Mouse (Mus musculus): ENCODE results near the gene Cs. TPM values are rescaled to one million over a fixed set of nuclear protein-coding genes. Genes with fewer than 3 reads are reported as not detected.

Cs gene
- polyA plus RNA-seq, 1 experiment from 2014 or later: 85.4 TPM

DNA sequence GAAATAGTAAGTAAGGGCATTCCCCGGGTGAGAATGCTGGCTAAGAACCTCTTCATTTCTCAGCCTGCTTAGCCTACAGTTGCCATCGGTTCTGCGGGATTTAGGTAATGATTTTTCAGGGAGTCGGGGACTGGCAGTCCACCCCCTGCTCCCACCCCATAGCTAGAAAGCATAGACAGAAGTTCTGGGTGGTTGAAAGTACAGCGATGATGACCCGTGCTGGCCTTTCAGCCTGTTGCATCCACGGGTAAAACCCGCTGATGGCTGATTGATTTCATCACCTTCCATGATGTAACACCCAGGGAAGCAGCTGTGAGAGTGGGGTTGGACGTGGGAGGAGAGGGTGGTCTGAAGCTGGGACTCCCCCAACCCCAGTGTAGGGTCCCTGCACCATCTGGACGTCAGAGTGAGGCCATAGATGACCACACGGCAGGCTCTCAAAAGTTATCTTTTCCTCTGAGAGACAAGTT lies 38.8 kb upstream of the Cs start, which contains the start of gene Il23a:
TSS of gene Il23a (minus strand) at position 51 of the 470 bp plus-strand sequence.
- Histone ChIP-seq H3K9ac (replicated peaks; ENCODE audit: low read depth) (no peak within 1 kb of the TSS), H3K9me3 (ENCODE audit: low read length) (no peaks in the 10 kb centered on the region), H3K27me3 (replicated peaks; ENCODE audit: insufficient read depth, low read length) (no peaks in the 10 kb centered on the region), H3K36me3 (ENCODE audit: insufficient read depth, low read length) (no peaks in the 10 kb centered on the region), H3K27ac (ENCODE audit: low read length) (no peak within 1 kb of the TSS), H3K4me1 (ENCODE audit: insufficient read depth, low read depth, low read length) (peaks cover 13% of the 10 kb centered on the region), H3K4me3 (ENCODE audit: low read depth, low read length) (no peak within 1 kb of the TSS), H3K4me2 (replicated peaks; ENCODE audit: low read depth, low read length) (no peak within 1 kb of the TSS)
- WGBS: 67% methylated on average over 11 of the region's 11 CpGs
- ATAC-seq (no peak), DNase-seq (ENCODE audit: low spot score) (no peak)
- TF ChIP-seq EP300 (IDR thresholded peaks at IDR 0.05) (no peak), CTCF (IDR thresholded peaks at IDR 0.05) (no peak)

DNA sequence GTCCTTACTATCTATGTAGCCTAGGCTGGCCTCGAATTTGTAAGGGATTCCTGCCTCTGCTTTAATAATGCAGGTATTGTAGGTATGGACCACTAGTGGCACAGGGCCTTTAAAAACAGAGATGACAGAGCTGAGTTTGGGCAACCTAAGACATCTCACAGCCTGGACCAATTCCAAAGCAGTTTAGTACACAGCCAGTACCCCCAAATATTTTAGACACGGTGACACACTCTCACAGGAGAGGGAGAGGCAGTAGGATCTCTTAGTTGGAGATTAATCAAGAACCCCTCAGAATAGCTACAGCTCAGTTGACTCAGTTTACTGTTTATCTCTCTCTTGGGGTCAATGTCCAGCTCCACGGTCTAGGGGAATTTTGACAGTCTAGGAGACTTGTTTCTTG lies 35.2 kb upstream of the Cs start:
- H3K9ac ChIP-seq (replicated peaks; ENCODE audit: low read depth): peak overlapping the region; percentile 61
- DNase-seq (ENCODE audit: low spot score) (peak; percentile 29), ATAC-seq (no peak)
- peak overlapping the region; percentile 92 for H3K27ac ChIP-seq (ENCODE audit: low read length)
- peaks cover 20% of the 10 kb centered on the region for H3K4me1 ChIP-seq (ENCODE audit: insufficient read depth, low read depth, low read length)
- H3K27me3 ChIP-seq (replicated peaks; ENCODE audit: insufficient read depth, low read length): no peaks in the 10 kb centered on the region
- H3K9me3 ChIP-seq (ENCODE audit: low read length): no peaks in the 10 kb centered on the region
- H3K36me3 ChIP-seq (ENCODE audit: insufficient read depth, low read length): no peaks in the 10 kb centered on the region
- peak overlapping the region; percentile 71 for H3K4me2 ChIP-seq (replicated peaks; ENCODE audit: low read depth, low read length)
- 28% methylated on average over 3 of the region's 3 CpGs for WGBS
- peak overlapping the region; percentile 48 for H3K4me3 ChIP-seq (ENCODE audit: low read depth, low read length)
- TF ChIP-seq CTCF (IDR thresholded peaks at IDR 0.05) (no peak), EP300 (IDR thresholded peaks at IDR 0.05) (no peak)

DNA sequence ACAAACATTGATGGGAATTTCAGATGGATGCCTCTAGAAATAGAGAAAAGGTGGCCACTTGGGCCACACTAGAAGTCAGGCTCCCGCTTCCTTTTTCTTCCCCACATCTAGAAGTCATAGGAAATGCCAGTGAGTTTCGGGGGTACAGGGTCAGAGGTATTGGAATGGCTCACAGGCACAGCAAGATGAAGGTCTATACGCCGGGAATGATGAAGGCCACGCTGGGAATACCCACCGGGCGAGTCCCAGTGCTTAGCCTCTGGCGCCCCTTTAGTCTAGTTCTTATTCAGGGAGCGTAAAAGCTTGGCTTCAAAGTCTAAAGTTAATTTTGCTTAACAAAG lies 34.8 kb upstream of the Cs start:
- peak overlapping the region; percentile 71 for H3K4me2 ChIP-seq (replicated peaks; ENCODE audit: low read depth, low read length)
- H3K4me1 ChIP-seq (ENCODE audit: insufficient read depth, low read depth, low read length): peaks cover 17% of the 10 kb centered on the region
- no peak for TF ChIP-seq CTCF (IDR thresholded peaks at IDR 0.05)
- no peak for TF ChIP-seq EP300 (IDR thresholded peaks at IDR 0.05)
- no peak for DNase-seq (ENCODE audit: low spot score)
- H3K27me3 ChIP-seq (replicated peaks; ENCODE audit: insufficient read depth, low read length): no peaks in the 10 kb centered on the region
- H3K9me3 ChIP-seq (ENCODE audit: low read length): no peaks in the 10 kb centered on the region
- peak; percentile 16 for ATAC-seq
- WGBS: 1% methylated on average over 9 of the region's 9 CpGs
- H3K27ac ChIP-seq (ENCODE audit: low read length): peak overlapping the region; percentile 92
- H3K36me3 ChIP-seq (ENCODE audit: insufficient read depth, low read length): peaks cover under 1% of the 10 kb centered on the region; the same call in 1 of the 2 replicates
- peak overlapping the region; percentile 61 for H3K9ac ChIP-seq (replicated peaks; ENCODE audit: low read depth)
- peak overlapping the region; percentile 48 for H3K4me3 ChIP-seq (ENCODE audit: low read depth, low read length)

GRCm38 (mm10) chr10:128303126-128304021 lies 34.2 kb upstream of the Cs start, which contains the start of gene Pan2:
Pan2 (plus strand) TSS chr10:128303335.
- peak within 1 kb of the TSS; percentile 92 for H3K27ac ChIP-seq (ENCODE audit: low read length)
- H3K9me3 ChIP-seq (ENCODE audit: low read length): no peaks in the 10 kb centered on the region
- peak within 1 kb of the TSS; percentile 71 for H3K4me2 ChIP-seq (replicated peaks; ENCODE audit: low read depth, low read length)
- peak within 1 kb of the TSS; percentile 61 for H3K9ac ChIP-seq (replicated peaks; ENCODE audit: low read depth)
- TF ChIP-seq CTCF (IDR thresholded peaks at IDR 0.05): no peak
- peak; percentile 53 for TF ChIP-seq EP300 (IDR thresholded peaks at IDR 0.05)
- DNase-seq (ENCODE audit: low spot score): peak; percentile 99
- peak; percentile 99 for ATAC-seq
- H3K36me3 ChIP-seq (ENCODE audit: insufficient read depth, low read length): peaks cover 7% of the 10 kb centered on the region; the same call in 1 of the 2 replicates
- H3K4me3 ChIP-seq (ENCODE audit: low read depth, low read length): peak within 1 kb of the TSS; percentile 48
- H3K27me3 ChIP-seq (replicated peaks; ENCODE audit: insufficient read depth, low read length): no peaks in the 10 kb centered on the region
- H3K4me1 ChIP-seq (ENCODE audit: insufficient read depth, low read depth, low read length): peaks cover 14% of the 10 kb centered on the region
- under 1% methylated on average over 37 of the region's 37 CpGs for WGBS

- DNase-seq (ENCODE audit: low spot score) (no peak), ATAC-seq (peak; percentile 30; the same call in 1 of the 2 replicates)
- Histone ChIP-seq H3K27ac (ENCODE audit: low read length) (no peak overlapping the region), H3K9me3 (ENCODE audit: low read length) (no peaks in the 10 kb centered on the region), H3K4me1 (ENCODE audit: insufficient read depth, low read depth, low read length) (no peaks in the 10 kb centered on the region), H3K27me3 (replicated peaks; ENCODE audit: insufficient read depth, low read length) (no peaks in the 10 kb centered on the region), H3K4me2 (replicated peaks; ENCODE audit: low read depth, low read length) (no peak overlapping the region), H3K4me3 (ENCODE audit: low read depth, low read length) (no peak overlapping the region), H3K9ac (replicated peaks; ENCODE audit: low read depth) (no peak overlapping the region), H3K36me3 (ENCODE audit: insufficient read depth, low read length) (peaks cover 23% of the 10 kb centered on the region; the same call in 1 of the 2 replicates)
- TF ChIP-seq EP300 (IDR thresholded peaks at IDR 0.05): no peak
- no peak for TF ChIP-seq CTCF (IDR thresholded peaks at IDR 0.05)
- WGBS: 88% methylated on average over 7 of the region's 7 CpGs
These were observed 27.9 kb upstream of the Cs start for GRCm38 (mm10) chr10:128309654-128310053.

DNA sequence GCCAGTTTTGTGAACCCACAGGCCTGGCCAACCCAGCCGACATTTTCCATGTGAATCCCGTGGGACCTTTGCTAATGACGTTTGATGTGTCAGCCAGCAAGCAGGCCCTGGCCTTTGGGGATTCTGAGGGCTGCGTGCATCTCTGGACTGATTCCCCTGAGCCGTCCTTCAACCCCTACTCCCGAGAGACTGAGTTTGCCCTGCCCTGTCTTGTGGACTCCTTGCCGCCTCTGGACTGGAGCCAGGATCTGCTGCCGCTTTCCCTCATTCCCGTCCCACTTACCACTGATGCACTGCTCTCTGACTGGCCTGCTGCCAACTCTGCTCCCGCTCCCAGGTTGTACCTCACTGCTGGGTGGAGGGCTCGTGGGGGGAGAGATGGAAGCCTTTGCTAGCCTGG lies 27.4 kb upstream of the Cs start:
- no peak for TF ChIP-seq CTCF (IDR thresholded peaks at IDR 0.05)
- no peak for TF ChIP-seq EP300 (IDR thresholded peaks at IDR 0.05)
- ATAC-seq: peak; percentile 54
- WGBS: 37% methylated on average over 11 of the region's 11 CpGs
- no peaks in the 10 kb centered on the region for H3K9me3 ChIP-seq (ENCODE audit: low read length)
- peaks cover 28% of the 10 kb centered on the region; the same call in 1 of the 2 replicates for H3K36me3 ChIP-seq (ENCODE audit: insufficient read depth, low read length)
- no peak overlapping the region for H3K27ac ChIP-seq (ENCODE audit: low read length)
- peak; percentile 44 for DNase-seq (ENCODE audit: low spot score)
- no peak overlapping the region for H3K4me3 ChIP-seq (ENCODE audit: low read depth, low read length)
- H3K4me1 ChIP-seq (ENCODE audit: insufficient read depth, low read depth, low read length): no peaks in the 10 kb centered on the region
- no peaks in the 10 kb centered on the region for H3K27me3 ChIP-seq (replicated peaks; ENCODE audit: insufficient read depth, low read length)
- no peak overlapping the region for H3K4me2 ChIP-seq (replicated peaks; ENCODE audit: low read depth, low read length)
- H3K9ac ChIP-seq (replicated peaks; ENCODE audit: low read depth): no peak overlapping the region

Data from lung, postnatal 0 days (tissue).